Mouse (Mus musculus) brain, embryonic 18.5 days (tissue): ENCODE results near the gene Tlr8.

Experiments used
- DNase-seq: peaks from one replicate; pipeline ENCODE4 v3.0.0-alpha.2; 2012; ENCODE audit warnings: low read depth, low spot score

Tlr8 gene

DNA sequence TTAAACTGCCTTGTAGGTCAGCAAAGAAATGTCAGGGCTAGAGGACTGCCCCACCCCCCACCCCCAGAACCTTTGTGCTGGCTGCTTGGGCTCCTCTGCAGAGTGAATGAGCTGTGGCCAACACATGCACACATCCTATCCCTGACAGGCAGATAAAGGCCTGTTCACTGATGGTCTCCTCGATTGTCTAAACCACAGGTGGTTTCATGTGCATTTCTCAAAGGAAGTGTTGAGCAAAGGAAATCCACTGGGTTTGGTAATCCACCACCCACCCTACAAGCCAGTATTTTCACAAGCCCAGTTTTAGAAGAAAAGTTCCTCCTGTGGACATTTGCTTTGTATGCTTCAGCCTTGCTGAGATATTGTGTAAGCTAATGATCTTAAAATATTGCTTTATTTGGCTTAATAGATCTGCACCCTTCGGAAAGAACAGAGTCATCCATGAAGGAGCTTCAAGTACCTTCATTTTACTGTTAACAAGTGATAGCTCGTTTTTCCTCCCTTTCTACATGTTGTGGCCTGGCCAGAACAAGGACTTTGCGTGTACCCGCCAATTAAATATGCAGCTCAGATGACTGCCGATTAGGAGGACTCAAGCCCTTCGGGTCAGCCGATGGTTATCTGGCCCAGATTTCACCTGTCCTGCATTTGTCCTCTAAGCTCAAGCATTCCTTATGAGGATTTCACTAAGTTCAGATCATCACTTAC is 58.2 kb downstream of the Tlr8 start:
- no peak for DNase-seq

DNA sequence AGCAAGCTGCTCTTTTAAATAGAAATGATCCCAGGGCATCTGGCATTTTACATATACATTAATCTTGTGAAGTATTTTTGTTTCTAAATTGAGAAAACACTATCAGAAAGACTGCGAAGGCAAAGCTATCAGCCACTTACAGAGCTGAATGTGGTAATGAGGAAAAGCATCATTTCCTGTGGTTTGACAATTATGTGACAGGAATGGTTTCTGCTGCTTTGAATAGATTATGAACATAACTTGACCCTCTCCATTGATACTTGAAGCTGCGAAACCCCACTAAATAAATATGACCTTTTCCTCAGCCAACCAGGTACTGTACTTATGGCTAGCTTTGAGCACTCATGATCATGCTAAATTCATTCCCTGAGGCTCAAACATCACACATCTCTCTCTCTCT is 62.8 kb downstream of the Tlr8 start:
- DNase-seq: no peak

DNA sequence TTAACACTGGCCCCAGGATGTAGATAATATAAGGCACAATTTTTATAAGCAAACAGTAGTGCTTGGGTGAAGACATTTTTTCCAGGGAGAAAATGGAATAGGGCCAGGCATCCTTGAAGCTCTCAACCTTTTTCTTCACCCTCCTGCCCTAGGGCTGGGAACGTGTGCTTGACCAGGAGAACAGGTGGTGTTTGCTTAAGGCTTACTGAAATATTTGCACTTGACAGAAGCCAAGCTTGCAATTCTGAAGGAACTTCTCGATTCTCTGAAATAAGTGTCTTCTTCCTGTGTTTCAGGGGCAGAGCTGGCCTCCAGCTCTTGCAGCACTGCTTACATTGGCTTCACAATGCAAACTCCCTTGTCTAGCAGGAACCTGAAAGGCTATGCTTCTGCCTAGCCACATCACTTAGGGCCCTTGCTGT is 68.9 kb downstream of the Tlr8 start:
- DNase-seq: no peak
